Mouse (Mus musculus) urinary bladder, postnatal 14 days (tissue): Measurements from ENCODE around the gene Tomm40.

Source experiments
- DNase-seq: peaks from one replicate; pipeline ENCODE4 v3.0.0; 2021; ENCODE audit warnings: low spot score

The Tomm40 gene

DNA sequence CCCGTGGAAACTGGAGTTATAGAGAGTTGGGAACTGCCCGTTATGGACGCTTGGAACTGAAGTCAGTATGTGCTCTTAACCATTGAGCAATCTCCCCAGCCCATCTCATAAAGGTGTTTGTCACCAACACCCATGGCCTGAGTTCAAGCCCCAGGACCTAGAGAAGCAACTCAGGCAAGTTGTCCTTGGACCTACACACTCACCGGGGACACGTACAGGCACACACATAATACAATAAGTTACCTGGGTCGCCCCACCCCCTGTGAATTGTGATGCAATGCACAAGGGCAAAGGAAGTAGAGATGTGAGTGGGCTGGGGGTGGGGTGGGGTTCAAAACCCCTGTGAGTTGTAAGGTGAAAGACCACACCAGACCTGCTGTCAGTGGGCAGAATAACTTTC lies 28.7 kb downstream of the Tomm40 start:
- no peak for DNase-seq

DNA sequence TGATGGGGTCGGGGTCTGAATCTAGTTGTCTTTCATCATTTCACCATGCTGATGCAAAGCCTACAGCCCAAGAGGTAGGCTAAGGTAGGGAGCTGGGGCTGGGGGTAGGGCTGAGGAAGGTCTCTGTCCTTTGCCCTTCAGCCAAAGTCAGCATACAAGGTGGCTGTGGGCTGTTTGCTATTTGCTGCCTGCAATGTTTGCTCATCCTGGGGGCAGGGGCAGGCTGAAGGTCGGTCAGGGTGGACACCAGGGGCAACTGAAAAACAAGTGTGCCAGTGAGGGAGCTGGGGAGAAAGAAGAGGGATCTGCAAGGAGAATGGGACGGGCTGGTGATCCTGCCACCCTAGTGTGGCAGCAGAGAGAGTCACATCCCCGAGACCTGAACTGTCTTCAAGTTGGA lies 29.9 kb downstream of the Tomm40 start:
- DNase-seq, result no peak

DNA sequence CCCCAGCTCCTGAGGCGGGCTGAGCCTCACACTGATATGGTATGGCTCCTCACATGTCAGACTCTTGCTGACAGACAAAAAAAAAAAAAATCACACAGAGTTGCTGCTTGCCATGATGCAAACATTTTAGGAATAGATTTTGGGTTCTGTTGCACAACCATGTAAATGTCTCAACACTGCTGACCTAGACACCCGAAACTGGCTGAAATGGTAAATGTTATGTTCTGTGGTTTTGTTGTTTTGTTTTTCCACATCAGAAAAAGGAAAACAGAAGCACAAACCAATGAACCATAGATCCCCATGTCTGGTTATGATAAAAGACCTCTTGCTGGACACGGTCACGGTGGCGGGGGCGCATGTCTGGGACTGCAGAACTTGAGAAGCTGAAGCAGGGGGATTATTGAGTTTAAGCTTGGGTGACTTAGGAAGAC lies 31.5 kb downstream of the Tomm40 start:
- DNase-seq, result no peak

DNA sequence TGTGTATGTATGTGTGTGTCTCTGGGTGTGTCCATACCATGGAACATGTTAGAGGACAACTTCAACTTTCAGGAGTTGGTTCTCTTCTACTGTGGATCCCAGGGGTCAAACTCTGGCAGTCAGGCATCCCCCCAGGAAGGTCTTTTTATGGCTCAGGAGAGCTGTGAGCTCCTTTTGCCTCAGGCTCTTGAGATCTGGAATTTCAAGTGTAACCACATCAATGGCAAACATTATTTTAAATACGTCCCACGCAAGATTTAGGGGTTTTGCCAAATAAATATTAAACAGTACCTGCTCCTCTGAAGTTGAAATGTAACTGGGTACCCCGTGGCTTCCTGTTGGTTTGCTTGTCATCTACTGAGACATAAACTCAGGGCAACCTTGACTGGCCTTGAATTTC lies 32.3 kb downstream of the Tomm40 start:
- no peak for DNase-seq

DNA sequence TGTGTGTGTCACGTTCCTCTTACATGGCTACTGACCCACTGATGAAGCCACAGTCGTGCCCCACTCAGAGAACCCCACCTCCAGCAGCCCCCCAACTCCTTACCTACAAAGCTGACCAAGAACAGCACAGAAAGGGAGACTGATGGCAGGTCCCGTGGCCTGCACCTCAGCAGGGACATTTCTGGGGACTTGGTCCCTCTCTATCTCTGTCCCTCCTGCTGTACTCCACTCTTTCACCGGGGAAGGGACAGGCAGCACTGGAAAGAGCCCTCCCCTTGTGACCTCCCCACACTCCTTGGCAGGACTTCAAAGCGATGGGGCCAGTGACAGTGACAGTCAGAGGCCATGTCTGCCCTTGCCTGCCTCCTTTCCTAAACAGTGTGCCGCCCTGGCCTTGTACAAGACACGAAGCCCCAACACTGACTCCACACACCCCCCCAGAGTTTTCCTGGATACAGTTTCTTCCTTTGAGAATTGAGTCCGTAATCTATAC lies 34.0 kb downstream of the Tomm40 start, which contains the start of the genes Gm44805 and Apoc4:
Gene Gm44805, minus strand, starts transcription at position 222 of the 493 bp plus-strand sequence.
Gene Apoc4, minus strand, starts transcription at position 278 of the 493 bp plus-strand sequence.
- DNase-seq, result no peak

DNA sequence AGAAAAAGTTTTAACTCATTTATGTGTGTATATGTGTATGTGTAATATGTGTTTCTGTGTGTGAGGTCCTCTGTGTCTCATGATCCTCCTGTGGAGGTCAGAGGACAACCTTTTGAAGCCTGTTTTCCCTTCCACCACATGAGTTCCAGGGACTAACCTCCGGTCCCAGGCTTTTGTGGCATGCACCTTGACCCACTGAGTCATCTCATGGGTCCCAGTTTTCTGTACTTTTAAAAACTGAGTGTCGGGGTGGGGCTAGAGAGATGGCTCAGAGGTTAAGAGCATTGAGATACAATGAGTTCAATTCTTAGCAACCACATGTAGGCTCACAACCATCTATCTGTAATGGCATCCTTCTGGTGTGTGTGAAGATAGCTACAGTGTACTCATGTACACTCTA lies 34.5 kb downstream of the Tomm40 start:
- DNase-seq, result no peak

DNA sequence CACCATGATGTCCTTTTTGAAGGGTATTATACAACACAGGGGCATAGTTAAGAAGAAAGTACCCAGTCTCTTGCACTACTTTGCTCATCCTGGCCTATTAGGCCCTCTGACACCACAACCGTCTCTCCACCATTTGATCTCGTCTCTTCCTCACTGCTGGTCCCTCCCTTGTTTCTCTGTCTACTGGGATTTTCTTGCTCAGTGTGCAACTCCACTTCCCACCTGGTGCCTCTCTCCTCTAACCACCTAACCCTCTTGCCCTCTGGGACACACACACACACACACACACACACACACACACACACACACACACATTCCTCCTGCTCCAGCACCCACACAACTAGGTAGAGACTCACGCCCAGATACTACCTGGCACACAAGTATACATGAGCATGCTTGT lies 36.3 kb downstream of the Tomm40 start:
- DNase-seq, result no peak

DNA sequence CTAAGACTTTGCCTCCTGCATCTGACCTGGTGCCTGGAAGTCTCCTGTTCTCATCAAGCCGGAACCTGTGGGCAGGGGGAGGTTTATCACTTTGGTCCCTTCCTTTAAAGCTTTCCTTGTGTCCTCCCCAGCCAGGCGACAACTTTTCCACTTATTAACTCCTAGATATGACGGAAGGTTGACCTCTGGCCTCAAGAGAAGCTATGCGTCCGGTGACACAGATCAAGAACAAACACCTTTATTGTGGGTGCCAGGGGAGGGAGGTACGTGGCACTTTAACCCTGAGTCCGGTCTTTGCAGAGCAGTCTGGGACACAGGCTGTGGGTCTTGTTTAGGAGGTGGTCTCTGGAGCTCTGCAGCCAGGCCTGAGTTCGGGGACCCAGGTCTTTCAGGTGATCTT lies 37.4 kb downstream of the Tomm40 start, which contains the start of gene Apoc2:
Gene Apoc2, minus strand, starts transcription at position 70 of the 400 bp plus-strand sequence.
- DNase-seq, result no peak

DNA sequence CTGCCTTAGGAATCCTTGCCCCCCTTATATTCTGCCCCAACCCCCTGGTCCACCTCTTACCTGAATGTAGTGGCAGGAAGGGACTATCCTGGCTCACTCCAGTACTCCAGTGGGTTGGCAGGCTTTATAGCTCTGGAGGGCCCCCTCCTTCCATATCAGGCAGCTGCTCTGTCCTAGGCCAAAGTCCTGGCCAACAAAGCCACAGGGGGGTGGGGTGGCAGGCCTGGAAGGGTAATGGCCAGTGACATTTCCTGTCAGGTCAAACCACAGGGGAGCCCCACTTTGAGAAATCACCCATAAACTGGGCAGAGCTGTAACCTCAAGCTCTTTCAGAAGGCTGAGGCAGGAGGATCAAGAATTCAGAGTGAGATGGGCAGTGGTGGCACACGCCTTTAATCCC lies 38.6 kb downstream of the Tomm40 start:
- no peak for DNase-seq

DNA sequence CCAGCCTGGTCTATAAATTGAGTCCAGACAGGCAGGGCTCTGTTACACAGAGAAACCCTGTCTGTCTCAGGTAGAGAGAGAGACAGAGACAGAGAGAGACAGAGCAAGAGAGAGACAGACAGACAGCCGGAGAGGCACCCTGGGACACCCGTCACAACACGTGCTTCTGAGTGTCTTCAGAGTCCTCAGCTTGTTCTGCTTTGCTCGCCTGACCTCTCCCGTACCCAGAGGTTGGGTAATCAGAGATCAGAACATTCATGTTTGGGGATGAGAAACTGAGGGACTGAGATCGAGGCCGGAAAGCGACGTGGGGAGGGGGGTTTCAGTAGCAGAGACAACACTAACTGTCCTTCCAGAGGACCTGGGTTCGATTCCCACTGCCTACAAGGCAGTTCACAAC lies 39.4 kb downstream of the Tomm40 start:
- no peak for DNase-seq

DNA sequence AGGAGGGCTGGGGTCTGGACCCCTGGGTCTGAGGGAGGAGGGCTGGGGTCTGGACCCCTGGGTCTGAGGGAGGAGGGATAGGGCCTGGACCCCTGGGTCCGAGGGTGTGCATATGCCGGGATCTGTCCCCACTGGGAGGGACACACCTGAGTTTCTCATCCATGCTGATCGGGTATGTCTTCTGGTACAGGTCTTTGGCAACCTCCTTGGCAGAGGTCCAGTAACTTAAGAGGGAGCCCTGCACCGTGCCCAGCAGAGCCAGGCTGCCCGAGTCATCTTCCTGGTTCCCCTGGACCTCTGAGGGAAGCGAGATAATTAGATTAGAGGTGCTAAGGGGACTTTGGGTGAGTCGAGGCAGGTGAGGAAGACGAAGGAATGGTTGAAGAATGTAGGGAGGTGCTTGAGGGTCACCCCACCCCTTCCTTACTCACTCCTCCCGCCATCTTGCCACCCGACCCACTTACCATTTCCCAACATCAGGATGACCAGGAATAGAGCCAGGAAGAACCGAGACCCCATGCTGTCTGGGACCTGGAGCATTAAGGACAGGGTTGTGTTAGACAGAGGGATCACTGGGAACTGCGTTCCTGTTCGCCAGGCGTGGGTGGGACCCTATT lies 42.0 kb downstream of the Tomm40 start:
- DNase-seq, result no peak

DNA sequence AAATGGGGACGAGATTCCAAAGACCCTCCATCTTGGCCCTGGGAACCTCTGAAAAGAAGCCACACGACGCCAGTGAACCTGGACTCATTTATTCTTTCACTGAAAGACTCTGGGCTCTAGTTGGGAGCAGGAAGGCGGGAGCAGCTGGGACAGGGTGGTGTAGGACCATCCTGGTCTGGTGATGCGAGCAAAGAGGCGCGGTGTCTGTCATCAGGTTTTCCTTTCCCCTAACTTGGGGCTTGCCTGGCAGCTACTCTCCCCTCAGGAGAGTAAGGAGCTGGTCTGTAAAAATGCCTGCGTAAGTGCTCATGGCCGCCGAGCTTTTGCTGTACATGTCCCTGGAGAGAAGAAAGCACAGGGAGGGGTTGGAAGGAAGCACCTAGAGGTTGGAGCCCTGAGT lies 43.7 kb downstream of the Tomm40 start:
- no peak for DNase-seq

DNA sequence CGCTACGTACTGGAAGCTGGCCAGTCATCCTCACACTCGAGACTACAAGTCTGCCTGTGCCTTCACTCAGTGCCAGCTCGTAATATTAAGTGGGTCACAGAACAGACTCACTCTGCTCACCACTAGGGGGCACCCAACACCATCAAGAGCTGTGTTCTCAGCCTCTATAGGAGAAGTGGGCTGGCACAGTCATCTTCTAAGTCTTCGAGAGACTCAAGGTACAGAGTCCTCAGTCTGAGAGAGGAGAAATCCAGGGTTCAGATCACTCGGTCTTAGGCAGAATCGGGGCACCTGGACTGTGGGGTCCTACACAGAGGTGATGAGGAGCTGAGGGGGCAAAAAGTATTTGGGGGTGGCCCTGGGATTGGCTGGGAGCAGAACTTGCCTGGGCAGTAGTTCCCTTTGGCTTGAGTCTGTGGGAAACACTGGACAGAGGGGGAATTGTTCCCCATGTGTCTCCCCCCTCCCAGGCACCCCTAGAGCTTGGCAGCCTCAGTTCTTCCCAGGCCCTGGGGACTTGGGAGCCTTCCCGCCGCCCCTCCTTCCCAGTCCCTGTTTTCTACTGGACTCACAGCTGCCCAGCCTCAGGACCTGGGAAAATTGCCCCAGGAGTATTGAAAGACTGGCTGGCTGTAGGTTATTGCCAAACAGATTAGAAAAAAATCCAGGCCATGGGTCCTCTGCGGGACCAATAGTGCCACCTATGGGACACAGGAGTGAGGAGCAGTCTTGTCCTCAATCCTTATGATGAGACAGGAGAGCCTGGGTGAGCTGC lies 46.1 kb downstream of the Tomm40 start:
- peak; percentile 95 for DNase-seq

DNA sequence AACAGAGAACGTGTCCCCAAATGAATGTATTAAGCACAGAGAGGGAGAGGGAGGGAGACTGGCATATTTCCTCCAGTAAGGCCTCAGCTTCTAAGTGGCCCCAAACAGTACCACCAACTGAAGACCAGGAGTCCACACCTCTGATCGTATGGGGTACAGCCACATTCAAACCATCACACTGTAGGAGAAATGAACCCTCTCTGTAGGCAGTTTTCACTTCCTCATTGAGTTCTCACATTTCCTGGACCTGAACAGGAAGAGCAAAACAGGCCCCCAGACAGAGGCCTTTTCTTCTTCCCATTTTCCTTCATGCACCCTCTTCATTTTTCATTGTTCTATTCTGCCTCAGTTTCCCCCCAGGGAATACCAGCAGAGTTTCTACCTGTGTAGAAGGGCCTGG lies 47.8 kb downstream of the Tomm40 start:
- DNase-seq, result no peak

DNA sequence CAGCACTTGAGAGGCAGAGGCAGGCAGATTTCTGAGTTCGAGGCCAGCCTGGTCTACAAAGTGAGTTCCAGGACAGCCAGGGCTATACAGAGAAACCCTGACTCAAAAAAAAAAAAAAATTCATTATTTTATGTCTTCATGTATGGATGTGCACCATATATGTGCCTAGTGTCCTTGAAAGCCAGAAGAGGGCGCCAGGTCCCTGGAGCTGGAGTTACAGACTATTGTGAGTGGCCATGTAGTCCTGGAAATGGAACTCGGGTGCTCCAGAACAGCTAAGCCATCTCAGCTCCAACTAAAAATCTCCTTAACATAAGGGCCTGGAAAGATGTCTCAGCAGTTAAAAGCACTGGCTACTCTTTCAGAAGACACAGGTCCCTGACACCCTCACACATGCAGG lies 48.5 kb downstream of the Tomm40 start:
- no peak for DNase-seq

DNA sequence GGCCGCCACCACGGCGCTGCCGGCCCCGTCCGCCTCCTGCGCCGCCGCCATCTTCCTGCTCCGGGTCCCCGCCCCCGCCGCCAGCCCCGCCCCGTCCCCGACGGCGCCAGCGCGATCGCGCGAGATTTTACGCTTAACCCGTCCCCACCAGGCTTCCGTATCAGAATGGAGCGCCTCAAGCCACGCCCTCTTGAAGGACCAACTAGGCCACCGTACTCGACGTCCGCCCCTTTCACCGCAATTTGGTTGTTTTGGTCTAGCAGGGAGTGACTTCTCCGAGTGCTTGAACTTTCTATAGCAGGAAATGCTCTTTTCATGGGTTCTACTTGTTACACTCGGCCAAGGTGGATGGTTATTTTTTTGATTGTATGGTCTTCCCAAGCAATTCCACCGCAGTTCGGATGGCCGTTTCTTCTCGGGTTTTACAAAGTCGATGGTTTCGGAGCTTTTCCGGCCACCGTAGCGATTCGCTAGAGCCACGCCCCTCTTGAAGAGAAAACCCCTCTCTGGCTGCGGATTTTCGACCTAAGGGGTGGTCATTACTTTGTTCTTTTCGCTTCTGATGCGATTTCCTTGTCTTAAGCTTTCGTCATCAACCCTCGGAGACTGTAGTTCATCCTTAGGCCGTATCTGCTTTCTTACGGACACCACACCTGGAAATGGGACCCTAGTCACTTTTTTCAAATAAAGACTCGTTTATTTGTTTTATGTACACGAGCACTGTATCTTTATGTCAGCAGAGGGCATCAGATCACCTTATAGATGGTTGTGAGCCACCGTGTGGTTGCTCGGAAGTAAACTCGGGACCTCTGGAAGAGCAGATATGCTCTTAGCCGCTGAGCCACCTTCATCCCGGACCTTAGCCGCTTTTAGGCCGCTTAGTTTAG lies 50.0 kb downstream of the Tomm40 start, which contains the start of gene Clptm1:
Gene Clptm1, minus strand, starts transcription at position 79 of the 887 bp plus-strand sequence.
- peak; percentile 97 for DNase-seq

DNA sequence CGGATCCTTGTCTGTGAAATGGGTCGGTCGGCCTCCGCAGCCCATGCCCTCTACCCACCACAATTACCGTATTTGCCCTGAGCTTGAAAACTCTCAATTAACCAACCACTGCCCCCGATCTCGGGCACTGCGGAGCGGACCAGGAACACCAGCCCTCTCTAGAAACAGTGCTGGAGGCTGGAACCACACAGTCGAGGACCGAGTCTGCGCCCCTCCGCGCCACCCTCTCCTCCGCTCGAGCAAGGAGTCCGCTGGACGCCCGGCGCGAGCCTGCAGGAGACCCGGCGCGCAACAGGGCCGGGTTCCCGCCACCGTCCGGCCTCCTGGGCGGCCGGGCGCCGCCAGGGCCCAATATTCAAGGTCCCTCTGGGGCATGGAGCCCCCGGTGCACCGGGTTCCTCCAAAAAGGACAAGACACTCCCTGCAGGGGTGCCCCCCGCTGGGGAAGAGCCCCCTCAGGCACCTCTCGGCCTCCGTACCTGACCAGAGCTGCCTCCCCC lies 50.7 kb downstream of the Tomm40 start:
- no peak for DNase-seq

DNA sequence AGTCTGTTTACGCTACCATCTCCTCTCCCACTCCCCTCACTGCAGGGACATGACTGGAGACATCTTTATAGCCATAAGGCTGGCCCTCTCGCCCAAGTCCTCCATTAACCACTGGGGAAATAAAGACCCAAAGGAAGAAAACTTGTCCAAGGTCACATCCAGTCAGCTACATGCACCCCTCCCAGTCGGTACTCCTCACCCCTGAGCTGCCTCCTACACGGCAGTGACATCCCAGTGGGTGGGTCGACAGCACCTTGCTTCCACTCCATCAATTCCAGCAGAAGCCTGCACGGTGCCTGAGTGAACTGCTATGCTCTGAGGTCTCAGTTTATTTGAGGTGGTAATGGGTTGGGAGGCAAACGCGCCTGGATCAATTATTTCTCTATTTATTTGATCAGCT lies 51.3 kb downstream of the Tomm40 start:
- DNase-seq, result no peak

DNA sequence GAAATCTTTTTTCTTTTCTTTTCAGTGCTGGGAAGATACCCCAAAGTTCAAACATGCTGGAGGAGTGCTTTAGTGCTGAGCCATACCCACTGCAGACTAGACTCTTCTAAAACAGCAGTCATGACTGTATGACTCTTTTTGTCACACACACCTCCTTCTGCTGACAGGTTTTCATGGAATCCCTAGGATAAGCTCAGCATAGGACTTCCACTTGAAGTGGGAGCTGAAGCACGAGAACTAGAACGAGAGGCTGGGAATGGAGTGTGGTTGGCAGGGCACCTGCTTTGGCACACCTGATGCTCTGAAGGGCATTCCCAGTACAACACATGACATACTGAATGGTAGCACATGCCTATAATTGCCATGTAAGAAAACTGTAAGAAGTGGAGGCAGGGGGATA lies 62.6 kb downstream of the Tomm40 start:
- DNase-seq, result no peak
